Mouse (Mus musculus) forebrain, postnatal 0 days (tissue): ENCODE data around the gene Olfr1423. TPM values are rescaled to one million over a fixed set of nuclear protein-coding genes. Genes with fewer than 3 reads are reported as not detected.
"Not testable (repeated sequence)": the region's sequence is repeated elsewhere in the genome, so short reads cannot be mapped to it uniquely, and the experiment has no call there.

Source experiments
- ATAC-seq: fragments of 200-750 bp; cut with Nextera tagmentation; 2 replicates; pipeline ENCODE4 v1.8.0; 2017; ENCODE audit warnings: mild to moderate bottlenecking, moderate library complexity
- DNase-seq: peaks from one replicate; pipeline ENCODE4 v3.0.0-alpha.2; 2015
- H3K27ac ChIP-seq: fragments of 300-500 bp; sonication (generic); 2 replicates; pipeline ENCODE4 v1.5.1; 2014; ENCODE audit warnings: low read depth, mild to moderate bottlenecking, antibody characterized with exemption, low read length, moderate library complexity, mixed read lengths
- H3K27me3 ChIP-seq: fragments of 300-500 bp; sonication (generic); 2 replicates; pipeline ENCODE4 v1.6.1; 2014; ENCODE audit warnings: mild to moderate bottlenecking, low read length, mixed read lengths; ENCODE audit not compliant: insufficient read depth
- H3K36me3 ChIP-seq: fragments of 300-500 bp; sonication (generic); 2 replicates; pipeline ENCODE4 v1.6.1; 2014; ENCODE audit warnings: mild to moderate bottlenecking, moderate library complexity; ENCODE audit not compliant: insufficient read depth
- H3K4me1 ChIP-seq: fragments of 300-500 bp; sonication (generic); 2 replicates; pipeline ENCODE4 v1.6.1; 2014; ENCODE audit warnings: antibody characterized with exemption; ENCODE audit not compliant: insufficient read depth
- H3K4me2 ChIP-seq: fragments of 300-500 bp; sonication (generic); 2 replicates; pipeline ENCODE4 v1.6.1; 2014; ENCODE audit warnings: low read depth, mild to moderate bottlenecking, moderate library complexity
- H3K4me3 ChIP-seq: fragments of 300-500 bp; sonication (generic); 2 replicates; pipeline ENCODE4 v1.5.1; 2014; ENCODE audit warnings: low read depth, low read length, mixed read lengths
- H3K9ac ChIP-seq: fragments of 300-500 bp; sonication (generic); 2 replicates; pipeline ENCODE4 v1.6.1; 2014; ENCODE audit warnings: mild to moderate bottlenecking
- H3K9me3 ChIP-seq: fragments of 300-500 bp; sonication (generic); 2 replicates; pipeline ENCODE4 v1.6.1; 2016; ENCODE audit warnings: low read length
- CTCF ChIP-seq: sonication (generic); IDR thresholded peaks from 2 replicates; pipeline ENCODE4 v1.5.1; 2016; ENCODE audit warnings: antibody characterized with exemption, control low read depth, low read depth
- WGBS: fragments of 180-500 bp; shearing (Covaris S2); extraction: QIAGEN DNeasy Blood & Tissue Kit; methylation state at CpG from one replicate; pipeline ENCODE4 v1.1.7; 2014; 5-methylcytosine and 5-hydroxymethylcytosine counted together
- polyA plus RNA-seq: library from polyadenylated mRNA; unstranded; fragments of >200 nt; fragmentation: Nextera tagmentation; extraction: Ambion mirVana; gene quantifications from 2 replicates; pipeline ENCODE4 v1.2.1, GENCODE M21; 2015
- total RNA-seq: library from RNA; depleted of rRNA; stranded (reverse); fragments of >200 nt; gene quantifications from 2 replicates; pipeline ENCODE4 v1.2.3, GENCODE M21; 2014

The Olfr1423 gene
- total and polyA plus RNA-seq, 2 experiments from 2014 or later = not detected

DNA sequence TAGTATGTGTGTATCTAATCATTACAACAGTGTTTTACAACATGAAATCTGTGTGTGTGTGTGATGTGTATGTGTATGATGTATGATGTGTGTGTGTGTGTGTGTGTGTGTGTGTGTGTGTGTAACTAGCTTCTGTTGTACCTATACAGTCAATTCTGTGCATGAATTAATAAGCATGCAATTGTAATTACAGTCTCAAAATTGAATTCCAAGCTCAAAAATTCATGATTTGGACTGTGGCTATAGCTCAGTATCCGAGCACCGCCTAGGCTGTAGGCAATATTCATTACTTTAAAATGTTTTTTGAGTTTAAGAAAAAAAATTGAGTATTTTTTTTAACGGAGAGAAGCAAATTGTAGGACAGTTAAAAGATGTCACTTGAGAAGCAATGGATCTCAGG, 39.4 kb downstream of the Olfr1423 start:
- H3K27me3 ChIP-seq = no peaks in the 10 kb centered on the region
- peaks cover 9% of the 10 kb centered on the region for H3K4me1 ChIP-seq
- H3K27ac ChIP-seq = no peak overlapping the region
- TF ChIP-seq CTCF = no peak
- no peak for ATAC-seq
- no peaks in the 10 kb centered on the region for H3K9me3 ChIP-seq
- 29% methylated on average over 3 of the region's 3 CpGs for WGBS
- H3K36me3 ChIP-seq = no peaks in the 10 kb centered on the region
- DNase-seq = no peak
- no peak overlapping the region for H3K9ac ChIP-seq
- H3K4me2 ChIP-seq = no peak overlapping the region
- no peak overlapping the region for H3K4me3 ChIP-seq

DNA sequence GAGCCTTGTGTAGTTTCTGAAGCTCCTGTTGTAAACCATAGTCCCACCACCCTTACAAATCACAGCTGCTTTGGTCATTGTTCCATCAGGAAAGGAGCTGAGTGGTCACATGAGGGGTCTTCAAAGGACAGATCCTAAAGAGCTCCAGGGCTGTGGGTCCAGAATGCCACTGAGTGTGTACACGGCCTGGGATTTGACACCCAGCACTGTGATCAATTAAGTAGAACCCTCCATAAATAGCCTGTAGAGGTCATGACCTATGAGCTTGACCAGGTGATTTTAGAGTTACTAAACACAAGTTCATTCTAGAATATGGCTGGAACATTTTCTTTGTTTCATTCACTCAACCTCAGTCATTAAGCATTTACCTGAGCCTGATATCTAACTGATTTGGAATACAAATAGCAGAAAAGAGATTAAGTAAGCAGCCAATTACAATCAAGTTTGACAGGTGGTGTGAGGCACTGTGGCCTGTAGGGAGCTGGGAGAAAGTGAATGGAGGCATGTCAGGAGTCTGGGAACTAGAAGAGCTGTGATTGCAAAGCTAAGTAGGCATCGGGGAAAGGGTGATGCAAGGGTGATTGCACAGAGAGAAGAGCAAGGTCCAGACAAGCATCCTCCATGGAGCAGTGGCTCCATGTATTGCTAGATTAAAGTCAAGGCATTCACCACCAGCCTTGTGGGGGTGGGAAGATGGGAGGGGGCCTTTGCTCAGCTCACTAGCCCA, 45.2 kb downstream of the Olfr1423 start:
- ATAC-seq (no peak; the same call in 1 of the 2 replicates), DNase-seq (no peak)
- 75% methylated on average over 2 of the region's 2 CpGs for WGBS
- H3K4me2 ChIP-seq = no peak overlapping the region
- no peaks in the 10 kb centered on the region for H3K27me3 ChIP-seq
- H3K9me3 ChIP-seq = no peaks in the 10 kb centered on the region
- no peak overlapping the region for H3K4me3 ChIP-seq
- no peak overlapping the region for H3K27ac ChIP-seq
- H3K36me3 ChIP-seq = peaks cover 44% of the 10 kb centered on the region
- TF ChIP-seq CTCF = no peak
- H3K4me1 ChIP-seq = no peaks in the 10 kb centered on the region
- H3K9ac ChIP-seq = no peak overlapping the region

DNA sequence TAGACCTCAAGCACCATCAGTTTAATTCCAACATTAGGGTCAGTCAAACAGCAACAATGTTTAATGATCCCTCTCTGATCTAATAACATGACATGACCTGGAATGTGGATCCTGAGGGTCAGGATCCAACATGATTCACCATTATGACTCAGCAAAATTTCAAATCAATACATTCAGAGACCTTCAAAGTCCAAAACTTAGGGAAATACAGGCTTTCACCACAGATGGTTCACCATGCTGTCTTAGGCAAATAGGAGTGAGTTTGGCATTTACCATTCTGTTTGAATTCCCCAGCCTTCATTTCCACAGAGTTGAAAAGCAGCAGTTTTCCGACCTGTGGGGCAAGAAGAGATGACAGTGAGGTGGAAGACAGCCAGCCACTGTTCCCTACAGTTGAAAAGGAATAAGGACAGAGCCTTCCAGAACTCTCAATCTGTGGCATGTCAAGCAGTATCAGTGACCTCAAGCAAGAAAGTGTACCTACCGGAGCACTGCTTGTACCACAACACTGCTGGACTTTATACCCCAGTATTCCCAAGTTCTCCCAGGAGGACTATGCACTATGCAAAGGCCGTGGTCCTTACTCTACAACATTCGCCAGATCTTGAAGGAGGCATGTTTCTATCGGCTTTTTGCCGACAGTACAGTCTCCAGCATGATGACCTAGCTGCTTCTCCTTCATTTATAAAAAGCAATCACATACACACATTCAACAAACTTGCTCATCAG, 46.2 kb downstream of the Olfr1423 start:
- DNase-seq = no peak
- H3K9me3 ChIP-seq = no peaks in the 10 kb centered on the region
- no peaks in the 10 kb centered on the region for H3K4me1 ChIP-seq
- no peak overlapping the region for H3K4me2 ChIP-seq
- peaks cover 50% of the 10 kb centered on the region for H3K36me3 ChIP-seq
- WGBS = 91% methylated on average over 6 of the region's 6 CpGs
- no peak overlapping the region for H3K9ac ChIP-seq
- no peak for ATAC-seq
- H3K27me3 ChIP-seq = no peaks in the 10 kb centered on the region
- no peak overlapping the region for H3K4me3 ChIP-seq
- TF ChIP-seq CTCF = no peak
- no peak overlapping the region for H3K27ac ChIP-seq

DNA sequence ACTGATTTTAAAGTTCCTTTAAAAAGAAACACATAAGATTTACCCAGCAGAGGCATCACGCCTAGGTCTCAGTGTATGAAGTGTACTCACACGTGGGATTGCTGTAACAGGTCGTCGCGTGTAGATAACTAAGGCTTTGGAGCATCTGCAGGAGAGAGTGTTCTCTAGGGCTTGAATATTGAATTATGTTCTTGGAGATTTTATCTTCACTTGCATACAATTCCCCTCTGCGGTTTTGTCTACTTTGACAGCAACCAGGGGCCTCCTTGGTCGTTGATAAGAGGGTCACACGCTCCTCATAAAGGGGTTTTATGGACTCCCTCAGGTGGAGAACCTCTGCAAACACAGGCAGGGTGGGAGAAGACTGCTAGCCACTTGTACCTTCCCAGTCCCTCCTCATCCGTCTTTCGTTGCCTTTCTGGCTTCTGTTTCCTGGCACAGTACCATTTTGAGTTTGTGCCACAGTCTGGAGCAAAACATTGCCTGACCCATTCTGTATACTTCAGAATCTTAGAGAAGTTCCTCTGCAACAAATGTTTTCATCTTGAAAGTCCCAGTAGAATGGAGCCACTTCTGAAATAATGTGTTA, 48.6 kb downstream of the Olfr1423 start:
- 90% methylated on average over 10 of the region's 10 CpGs for WGBS
- Histone ChIP-seq H3K4me1 (no peaks in the 10 kb centered on the region), H3K27ac (no peak overlapping the region), H3K4me2 (no peak overlapping the region), H3K36me3 (peaks cover 68% of the 10 kb centered on the region), H3K27me3 (no peaks in the 10 kb centered on the region), H3K9ac (no peak overlapping the region), H3K4me3 (no peak overlapping the region), H3K9me3 (no peaks in the 10 kb centered on the region)
- no peak for TF ChIP-seq CTCF
- DNase-seq (no peak), ATAC-seq (no peak)

DNA sequence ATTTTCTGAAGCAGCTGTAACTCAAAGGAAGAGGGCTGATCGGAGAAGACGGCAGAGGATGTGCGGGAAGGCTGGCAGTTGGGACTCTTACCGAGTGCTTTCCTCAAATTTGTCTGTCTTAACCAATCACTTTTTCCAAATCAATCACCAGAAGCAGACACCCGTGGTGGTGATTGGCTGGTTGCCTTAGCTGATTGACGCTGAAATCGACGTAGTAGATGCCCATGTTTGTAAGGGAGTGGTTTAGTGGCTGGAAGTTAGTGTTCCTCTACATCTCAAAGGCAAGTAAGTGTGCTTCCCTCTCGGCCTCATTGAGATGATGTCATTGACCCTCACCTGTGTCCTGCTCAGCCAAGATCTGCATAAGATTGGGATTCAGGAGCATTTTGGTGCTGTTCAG, 49.1 kb downstream of the Olfr1423 start:
- Histone ChIP-seq H3K9me3 (no peaks in the 10 kb centered on the region), H3K27ac (no peak overlapping the region), H3K4me1 (no peaks in the 10 kb centered on the region), H3K9ac (no peak overlapping the region), H3K36me3 (peaks cover 72% of the 10 kb centered on the region), H3K4me3 (no peak overlapping the region), H3K4me2 (no peak overlapping the region), H3K27me3 (no peaks in the 10 kb centered on the region)
- ATAC-seq (no peak), DNase-seq (no peak)
- no peak for TF ChIP-seq CTCF
- 94% methylated on average over 9 of the region's 9 CpGs for WGBS

DNA sequence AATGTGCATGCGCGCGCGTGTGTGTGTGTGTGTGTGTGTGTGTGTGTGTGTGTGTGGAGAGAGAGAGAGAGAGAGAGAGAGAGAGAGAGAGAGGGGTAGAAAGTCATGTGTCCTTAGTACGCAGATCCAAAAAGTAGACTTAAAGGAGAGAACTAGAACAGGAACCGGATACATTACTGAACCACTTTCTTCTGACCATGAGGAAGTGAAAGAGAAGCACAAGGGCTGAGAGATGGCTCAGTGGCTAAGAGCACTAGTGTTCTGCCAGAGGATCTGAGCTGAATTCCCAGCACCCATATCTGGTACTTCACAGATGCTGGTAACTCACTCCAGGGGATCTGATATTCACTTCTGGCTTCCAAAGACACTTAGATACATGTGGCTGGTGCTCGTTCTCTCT, 51.8 kb downstream of the Olfr1423 start:
- ATAC-seq = no peak
- H3K9ac ChIP-seq = no peak overlapping the region
- WGBS = 95% methylated on average over 7 of the region's 7 CpGs
- peaks cover 78% of the 10 kb centered on the region for H3K36me3 ChIP-seq
- no peak for DNase-seq
- no peak for TF ChIP-seq CTCF
- no peak overlapping the region for H3K27ac ChIP-seq
- no peak overlapping the region for H3K4me2 ChIP-seq
- no peaks in the 10 kb centered on the region for H3K27me3 ChIP-seq
- H3K9me3 ChIP-seq = no peaks in the 10 kb centered on the region
- no peak overlapping the region for H3K4me3 ChIP-seq
- no peaks in the 10 kb centered on the region for H3K4me1 ChIP-seq

DNA sequence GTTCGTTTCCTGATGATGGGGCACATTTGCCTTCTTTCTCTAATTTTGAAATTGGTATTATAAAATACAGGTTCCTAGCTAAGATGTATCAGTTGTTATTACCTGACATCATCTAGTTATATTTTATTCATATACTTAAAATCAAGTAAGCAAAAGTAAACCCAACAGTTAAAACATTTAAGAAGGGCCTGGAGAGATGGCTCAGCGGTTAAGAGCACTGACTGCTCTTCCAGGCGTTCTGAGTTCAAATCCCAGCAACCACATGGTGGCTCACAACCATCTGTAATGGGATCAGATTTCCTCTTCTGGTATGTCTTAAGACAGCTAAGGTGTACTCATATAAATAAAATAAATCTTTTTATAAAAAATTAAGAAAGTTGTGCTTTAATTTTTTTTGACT, 53.3 kb downstream of the Olfr1423 start:
- WGBS = 93% methylated on average over 3 of the region's 3 CpGs
- TF ChIP-seq CTCF = no peak
- ATAC-seq = no peak
- H3K27ac ChIP-seq = no peak overlapping the region
- H3K9ac ChIP-seq = no peak overlapping the region
- peaks cover 81% of the 10 kb centered on the region for H3K36me3 ChIP-seq
- DNase-seq = no peak
- no peaks in the 10 kb centered on the region for H3K9me3 ChIP-seq
- no peak overlapping the region for H3K4me2 ChIP-seq
- no peaks in the 10 kb centered on the region for H3K4me1 ChIP-seq
- no peaks in the 10 kb centered on the region for H3K27me3 ChIP-seq
- no peak overlapping the region for H3K4me3 ChIP-seq

DNA sequence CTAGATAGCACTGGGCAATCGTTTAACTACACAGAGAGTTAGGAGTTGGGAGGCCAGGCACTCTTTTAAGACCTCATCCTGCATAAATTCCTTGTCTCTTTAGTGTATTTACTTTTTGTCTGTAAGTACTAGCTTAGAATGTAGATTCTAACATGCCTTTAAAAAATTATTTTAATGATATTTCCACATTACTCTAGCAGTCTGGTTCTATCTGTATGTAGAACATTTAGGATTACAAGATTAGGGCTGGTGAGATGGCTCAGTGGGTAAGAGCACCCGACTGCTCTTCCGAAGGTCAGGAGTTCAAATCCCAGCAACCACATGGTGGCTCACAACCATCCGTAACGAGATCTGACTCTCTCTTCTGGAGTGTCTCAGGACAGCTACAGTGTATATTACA, 56.5 kb downstream of the Olfr1423 start:
- H3K4me1 ChIP-seq, DNase-seq, H3K9ac ChIP-seq, H3K27me3 ChIP-seq, H3K4me2 ChIP-seq, ATAC-seq, H3K27ac ChIP-seq, H3K9me3 ChIP-seq, H3K4me3 ChIP-seq: not testable (repeated sequence)
- 83% methylated on average over 5 of the region's 5 CpGs for whole genome bisulfite sequencing
- peaks cover 83% of the 10 kb centered on the region for H3K36me3 ChIP-seq
